Mouse (Mus musculus) CH12.LX (cell line): ENCODE measurements around the gene Hist1h2ab.
"Not testable (repeated sequence)": the region's sequence is repeated elsewhere in the genome, so short reads cannot be mapped to it uniquely, and the experiment has no call there.

ENCODE experiments used
- CTCF ChIP-seq, 2 experiments: IDR thresholded peaks in 1 of 2; conservative IDR thresholded peaks in 1 of 2; 2 replicates each; pipeline ENCODE4 v1.5.1; 2011 to 2012; ENCODE audit warnings: low read depth in 2 of 2, low read length in 2 of 2, improper control_type of control experiment in 1 of 2, inconsistent platforms in 1 of 2, mild to moderate bottlenecking in 1 of 2, moderate library complexity in 1 of 2
- MAX ChIP-seq: IDR thresholded peaks from 2 replicates; pipeline ENCODE4 v1.6.1; 2011; ENCODE audit warnings: low read length, improper control_type of control experiment
- MEF2A ChIP-seq: IDR thresholded peaks from 2 replicates; pipeline ENCODE4 v1.6.1; 2014; ENCODE audit warnings: low read depth, mild to moderate bottlenecking, inconsistent platforms, low read length, improper control_type of control experiment, borderline replicate concordance
- NELFE ChIP-seq: IDR thresholded peaks from 2 replicates; pipeline ENCODE4 v1.6.1; 2011; ENCODE audit warnings: low read depth, low read length, improper control_type of control experiment
- TBP ChIP-seq: conservative IDR thresholded peaks from 2 replicates; pipeline ENCODE4 v1.6.1; 2011; ENCODE audit warnings: low read depth, low read length, improper control_type of control experiment
- TCF12 ChIP-seq: IDR thresholded peaks from 2 replicates; pipeline ENCODE4 v1.6.1; 2014; ENCODE audit warnings: low read depth, mild to moderate bottlenecking, inconsistent platforms, low read length, improper control_type of control experiment
- USF2 ChIP-seq: conservative IDR thresholded peaks from 2 replicates; pipeline ENCODE4 v1.6.1; 2011; ENCODE audit warnings: low read depth, low read length, improper control_type of control experiment

- not testable (repeated sequence) for TF ChIP-seq USF2; CTCF (conservative IDR thresholded peaks at IDR 0.05 in 1 of 2, IDR thresholded peaks at IDR 0.05 in 1 of 2; ENCODE audit: low read depth in 2 of 2, low read length in 2 of 2); TCF12; TBP; MAX; NELFE; MEF2A
Measured at GRCm38 (mm10) chr13:23769613-23770012, 18.7 kb downstream of the Hist1h2ab start, which contains the start of gene Trim38.
